Mouse (Mus musculus) thymus, adult 2 months (tissue): ENCODE measurements around the gene Rab2b. TPM values are rescaled to one million over a fixed set of nuclear protein-coding genes. Genes with fewer than 3 reads are reported as not detected.
"Not testable (repeated sequence)": the region's sequence is repeated elsewhere in the genome, so short reads cannot be mapped to it uniquely, and the experiment has no call there.

Source experiments
- DNase-seq: peaks from one replicate; pipeline ENCODE4 v3.0.0; 2021
- H3K27ac ChIP-seq: fragments of 200-500 bp; 2 replicates; pipeline ENCODE4 v1.5.1; 2012; ENCODE audit warnings: low read length, control low read depth; ENCODE audit not compliant: control insufficient read depth, insufficient read depth
- H3K27me3 ChIP-seq: fragments of 200-500 bp; 2 replicates; pipeline ENCODE4 v1.6.1; 2012; ENCODE audit warnings: mild to moderate bottlenecking, low read length, moderate library complexity, mixed read lengths; ENCODE audit not compliant: control insufficient read depth, insufficient read depth
- H3K36me3 ChIP-seq: fragments of 200-500 bp; 2 replicates; pipeline ENCODE4 v1.6.1; 2012; ENCODE audit warnings: mild to moderate bottlenecking, low read length, moderate library complexity; ENCODE audit not compliant: control insufficient read depth, insufficient read depth
- H3K4me1 ChIP-seq: fragments of 200-500 bp; replicated peaks from 2 replicates; pipeline ENCODE4 v1.6.1; 2012; ENCODE audit warnings: low read length; ENCODE audit not compliant: control insufficient read depth, insufficient read depth
- H3K4me3 ChIP-seq: fragments of 200-500 bp; 2 replicates; pipeline ENCODE4 v1.5.1; 2012; ENCODE audit warnings: mild to moderate bottlenecking, low read length, control low read depth, moderate library complexity; ENCODE audit not compliant: control insufficient read depth, insufficient read depth
- CTCF ChIP-seq: fragments of 200-500 bp; IDR thresholded peaks from 2 replicates; pipeline ENCODE4 v1.5.1; 2012; ENCODE audit warnings: mild to moderate bottlenecking, control low read depth, low read length, moderate library complexity, borderline replicate concordance; ENCODE audit not compliant: control insufficient read depth, poor library complexity, insufficient read depth; ENCODE audit errors: extremely low read depth
- POLR2A ChIP-seq: fragments of 200-500 bp; IDR thresholded peaks from 2 replicates; pipeline ENCODE4 v1.6.1; 2012; ENCODE audit warnings: mild to moderate bottlenecking, low read length, control low read depth, moderate library complexity; ENCODE audit not compliant: control insufficient read depth, poor library complexity, insufficient read depth; ENCODE audit errors: extremely low read depth
- WGBS: fragments of 180-500 bp; shearing (Covaris S2); methylation state at CpG from one replicate; pipeline ENCODE4 v1.1.7; 2018; 5-methylcytosine and 5-hydroxymethylcytosine counted together
- polyA plus RNA-seq: library from polyadenylated mRNA; depleted of rRNA; stranded (reverse); fragments of >200 nt; gene quantifications from 2 replicates; pipeline ENCODE4 v1.2.3, GENCODE M21; 2012

Rab2b gene
- polyA plus RNA-seq, 1 experiment: 15.3 TPM

DNA sequence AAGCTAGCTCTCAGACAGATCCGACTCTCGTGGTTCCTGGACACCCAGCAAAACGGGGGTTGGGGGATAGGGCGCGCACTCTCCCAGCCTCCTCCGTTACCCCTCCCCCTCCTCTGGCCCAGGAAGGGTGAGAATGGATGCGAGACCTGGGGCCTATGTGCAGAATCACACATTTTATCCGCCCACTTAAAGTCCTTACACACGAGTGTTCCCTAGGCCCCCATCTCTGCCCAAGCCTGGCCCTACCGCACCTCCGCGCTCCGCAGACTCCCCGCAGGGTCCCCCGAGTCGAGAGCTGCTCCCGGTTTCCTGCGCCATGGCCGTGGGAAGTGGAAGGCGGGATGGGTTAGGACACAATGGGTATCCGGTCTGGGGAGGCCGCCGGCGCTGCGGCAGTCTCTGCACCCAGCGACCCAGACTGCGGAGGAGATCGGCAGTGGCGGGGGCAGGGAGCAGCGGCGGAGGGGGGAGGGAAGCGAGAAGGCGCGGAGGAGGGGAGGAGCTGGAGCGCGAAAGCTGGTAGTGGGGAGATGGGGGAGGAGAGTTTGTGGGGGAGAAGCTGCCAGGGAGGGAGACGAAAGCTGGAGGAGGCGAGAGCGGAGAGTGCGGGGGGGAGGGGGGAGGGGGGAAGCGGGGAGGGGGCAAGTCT lies 36.6 kb upstream of the Rab2b start:
- TF ChIP-seq POLR2A (peak; percentile 69), CTCF (0 out of 2 replicates have a peak, but pooled peaks have one; percentile 21)
- Histone ChIP-seq H3K4me1 (peaks cover 20% of the 10 kb centered on the region), H3K36me3 (no peaks in the 10 kb centered on the region), H3K27ac (peak overlapping the region; percentile 43; the same call in 1 of the 2 replicates), H3K4me3 (peak overlapping the region; percentile 99), H3K27me3 (no peaks in the 10 kb centered on the region)
- under 1% methylated on average over 37 of the region's 41 CpGs for WGBS
- DNase-seq: peak; percentile 80

- H3K4me1 ChIP-seq: peaks cover 20% of the 10 kb centered on the region
- peak overlapping the region; percentile 99 for H3K4me3 ChIP-seq
- no peaks in the 10 kb centered on the region for H3K36me3 ChIP-seq
- no peaks in the 10 kb centered on the region for H3K27me3 ChIP-seq
- no peak; the same call in 1 of the 2 replicates for TF ChIP-seq POLR2A
- no peak for TF ChIP-seq CTCF
- H3K27ac ChIP-seq: no peak overlapping the region
- no peak for DNase-seq
- 48% methylated on average over 17 of the region's 17 CpGs for WGBS
These were observed 36.0 kb upstream of the Rab2b start for GRCm38 (mm10) chr14:52315283-52315780.

GRCm38 (mm10) chr14:52314808-52315150 lies 35.4 kb upstream of the Rab2b start:
- DNase-seq: no peak
- H3K27me3 ChIP-seq: no peaks in the 10 kb centered on the region
- no peak overlapping the region for H3K4me3 ChIP-seq
- H3K4me1 ChIP-seq: peaks cover 20% of the 10 kb centered on the region
- H3K27ac ChIP-seq: no peak overlapping the region
- 85% methylated on average over 8 of the region's 8 CpGs for WGBS
- TF ChIP-seq CTCF: no peak
- no peak for TF ChIP-seq POLR2A
- no peaks in the 10 kb centered on the region for H3K36me3 ChIP-seq

DNA sequence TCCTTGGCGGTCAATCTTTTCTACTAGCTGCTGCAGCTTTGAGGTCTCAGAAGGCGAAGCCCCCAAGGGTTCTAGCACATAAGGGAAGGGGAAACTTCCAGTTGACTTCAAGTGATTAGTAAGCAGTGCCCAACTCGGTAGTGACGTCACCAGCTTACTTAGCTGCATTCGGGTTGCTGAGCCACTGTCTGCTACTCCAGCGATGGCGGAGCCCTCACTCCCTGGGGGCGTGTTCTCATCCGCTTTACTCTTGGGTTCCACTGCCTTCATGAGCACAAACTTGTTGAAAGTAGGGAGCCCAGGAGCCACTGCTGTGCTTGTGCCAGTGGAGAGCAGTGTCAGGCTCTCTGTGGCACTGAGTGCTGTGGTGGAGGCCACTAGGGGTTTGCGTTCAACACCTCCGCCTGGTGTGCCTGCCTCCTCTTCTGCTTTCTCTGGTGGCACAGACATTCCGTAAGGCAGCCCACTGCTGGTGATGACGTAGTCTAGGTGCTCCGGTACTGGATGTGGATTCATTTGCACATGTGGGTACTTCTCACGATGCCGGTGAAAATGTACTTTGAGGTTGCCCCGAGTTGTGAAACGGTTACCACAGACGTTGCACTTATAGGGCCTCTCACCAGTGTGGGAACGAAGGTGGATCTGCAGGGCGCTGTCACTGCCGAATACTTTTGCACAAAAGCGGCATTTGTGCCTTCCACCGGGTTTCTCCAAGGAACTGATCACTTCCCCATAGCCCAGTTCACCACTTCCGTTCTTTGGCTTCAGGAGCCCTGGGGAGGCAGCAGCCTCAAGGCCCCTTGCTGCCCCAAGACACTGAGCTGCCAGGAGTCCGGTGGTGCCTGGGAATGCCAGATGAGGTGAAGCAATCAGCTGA lies 34.8 kb upstream of the Rab2b start:
- H3K27me3 ChIP-seq: no peaks in the 10 kb centered on the region
- no peak overlapping the region for H3K27ac ChIP-seq
- DNase-seq: no peak
- H3K4me1 ChIP-seq: peaks cover 20% of the 10 kb centered on the region
- whole genome bisulfite sequencing: 87% methylated on average over 26 of the region's 26 CpGs
- TF ChIP-seq POLR2A (no peak), CTCF (no peak)
- H3K36me3 ChIP-seq: no peaks in the 10 kb centered on the region
- no peak overlapping the region for H3K4me3 ChIP-seq

DNA sequence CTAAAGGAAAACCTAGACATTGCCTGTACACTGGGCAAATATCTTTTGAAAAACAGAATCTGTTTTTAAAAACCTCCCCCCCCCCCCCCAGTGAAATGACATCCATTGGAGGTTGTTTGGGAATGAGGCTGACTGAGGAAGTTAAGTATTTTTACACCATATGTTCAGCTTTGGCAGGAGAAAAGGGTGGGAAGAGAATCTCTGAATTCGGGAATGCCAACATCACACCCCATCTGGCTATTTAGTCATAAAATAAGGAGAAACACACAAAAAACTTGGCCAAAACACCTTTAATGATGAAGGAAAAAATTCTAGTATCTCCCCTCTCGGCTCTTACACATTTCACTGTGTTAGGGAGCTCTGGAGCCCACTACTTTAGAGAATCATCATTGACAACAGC lies 31.6 kb upstream of the Rab2b start:
- H3K4me1 ChIP-seq: peaks cover 15% of the 10 kb centered on the region
- H3K27me3 ChIP-seq: no peaks in the 10 kb centered on the region
- WGBS: 96% methylated on average over 2 of the region's 2 CpGs
- DNase-seq: no peak
- H3K27ac ChIP-seq: no peak overlapping the region
- H3K36me3 ChIP-seq: no peaks in the 10 kb centered on the region
- H3K4me3 ChIP-seq: no peak overlapping the region
- TF ChIP-seq CTCF: no peak
- no peak for TF ChIP-seq POLR2A

DNA sequence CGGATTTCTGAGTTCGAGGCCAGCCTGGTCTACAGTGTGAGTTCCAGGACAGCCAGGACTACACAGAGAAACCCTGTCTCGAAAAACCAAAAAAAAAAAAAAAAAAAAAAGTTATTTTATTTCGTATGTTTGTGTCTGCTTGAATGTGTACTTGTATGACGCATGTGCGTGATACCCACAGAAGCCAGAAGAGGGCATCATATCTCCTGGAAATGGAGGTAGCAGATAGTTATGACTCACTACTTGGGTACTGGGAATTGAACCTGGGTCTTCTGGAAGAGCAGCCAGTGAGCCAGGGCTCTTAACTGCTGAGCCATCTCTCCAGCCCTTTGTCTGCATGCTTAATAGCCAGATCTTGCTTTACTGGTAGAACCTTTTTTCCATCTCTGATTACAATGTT lies 31.0 kb upstream of the Rab2b start:
- WGBS: 95% methylated on average over 6 of the region's 6 CpGs
- DNase-seq: peak; percentile 26
- not testable (repeated sequence) for H3K4me3 ChIP-seq, H3K27ac ChIP-seq, H3K4me1 ChIP-seq, H3K27me3 ChIP-seq, H3K36me3 ChIP-seq
